Comparison of ENCODE assay signal across 10 mouse cellular contexts in the genomic region with DNA sequence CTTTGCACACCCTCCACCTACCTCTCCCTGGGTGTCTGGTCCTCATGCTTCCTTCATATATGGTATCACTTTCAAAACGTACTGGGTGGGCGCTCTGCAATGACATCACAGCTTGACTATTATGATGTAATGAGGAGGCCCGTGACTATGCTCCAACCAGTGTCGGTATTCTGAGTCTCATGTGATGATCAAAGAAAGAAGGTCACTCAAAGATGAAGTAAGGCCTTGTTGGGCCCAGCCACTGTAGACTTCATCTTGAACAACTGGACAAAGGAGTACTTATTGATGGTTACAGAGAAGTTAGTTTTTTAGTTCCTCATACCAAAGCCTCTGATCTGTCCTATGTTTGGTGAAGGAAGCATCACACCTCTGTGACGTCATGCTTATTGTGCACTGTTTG. TPM values are rescaled to one million over a fixed set of nuclear protein-coding genes. Genes with fewer than 3 reads are reported as not detected.
DNase-seq lines count a peak whose midpoint lies in the region; ATAC-seq lines count a peak whose summit lies in the region.
"Had no signal": no experiment of that assay in that cellular context is flagged by ENCODE, and none has a peak within 500 bp of the region (broad histone marks: within the 10 kb centered on the region; RNA-seq: fewer than 3 reads in every experiment).

Gene Homez (minus strand): TSS at position 101 of the 400 bp plus-strand sequence.

- no peaks in the 10 kb centered on the region for H3K9me3 ChIP-seq in kidney, embryonic 15.5 days (replicated peaks)
- no peaks in the 10 kb centered on the region for H3K9me3 ChIP-seq in forebrain, embryonic 12.5 days
- H3K9me3 ChIP-seq: heart, embryonic 13.5 days had no signal

- no peak for DNase-seq in kidney, postnatal 10 days
- DNase-seq in adrenal gland, postnatal 10 days, result no peak
- DNase-seq in left cerebral cortex, postnatal 25 days (ENCODE audit: low spot score in 2 of 2), result no peak
- DNase-seq in right cerebral cortex, adult 18-20 months, result no peak
- DNase-seq in ovary, postnatal 36 days (ENCODE audit: low spot score), result no peak
- DNase-seq: liver had no signal

- H3K36me3 ChIP-seq in kidney, embryonic 15.5 days, result peaks cover 4% of the 10 kb centered on the region; the same call in 1 of the 2 replicates
- no peaks in the 10 kb centered on the region for H3K36me3 ChIP-seq in forebrain, embryonic 12.5 days (replicated peaks)
- H3K36me3 ChIP-seq: heart, embryonic 13.5 days had no signal

- no peaks in the 10 kb centered on the region; the same call in 1 of the 2 replicates for H3K27me3 ChIP-seq in kidney, embryonic 15.5 days
- H3K27me3 ChIP-seq in forebrain, embryonic 12.5 days, result peaks cover 3% of the 10 kb centered on the region; the same call in 1 of the 2 replicates

- no peak within 1 kb of the TSS for H3K27ac ChIP-seq in kidney, embryonic 15.5 days
- no peak within 1 kb of the TSS for H3K27ac ChIP-seq in forebrain, embryonic 12.5 days
- H3K27ac ChIP-seq: heart, embryonic 13.5 days had no signal

- ATAC-seq in kidney, embryonic 15.5 days (replicated peaks; ENCODE audit: low FRiP score), result no peak
- ATAC-seq in forebrain, embryonic 12.5 days (ENCODE audit: low FRiP score), result no peak
- no peak for ATAC-seq in CD4-positive, CD25-positive, alpha-beta regulatory T cell, adult 4 months

- H3K4me1 ChIP-seq in kidney, embryonic 15.5 days, result peaks cover 6% of the 10 kb centered on the region
- peaks cover 7% of the 10 kb centered on the region for H3K4me1 ChIP-seq in forebrain, embryonic 12.5 days

- intact Hi-C loops in left cerebral cortex, postnatal 25 days (cut with DNase I), result no loop called here

- H3K9ac ChIP-seq in kidney, embryonic 15.5 days, result no peak within 1 kb of the TSS
- H3K9ac ChIP-seq in forebrain, embryonic 12.5 days, result no peak within 1 kb of the TSS
- H3K9ac ChIP-seq: heart, embryonic 13.5 days had no signal

- no peak within 1 kb of the TSS for H3K4me3 ChIP-seq in kidney, embryonic 15.5 days (replicated peaks)
- no peak within 1 kb of the TSS for H3K4me3 ChIP-seq in forebrain, embryonic 12.5 days (replicated peaks)
- H3K4me3 ChIP-seq: heart, embryonic 13.5 days had no signal

- H3K4me2 ChIP-seq in kidney, embryonic 15.5 days, result no peak within 1 kb of the TSS
- H3K4me2 ChIP-seq in forebrain, embryonic 12.5 days, result no peak within 1 kb of the TSS
- H3K4me2 ChIP-seq: heart, embryonic 13.5 days had no signal

- WGBS in kidney, embryonic 15.5 days, result 87% methylated on average over 5 of the region's 5 CpGs
- WGBS in forebrain, embryonic 12.5 days, result 85% methylated on average over 5 of the region's 5 CpGs

RNA-seq across cellular contexts. Expression of gene Homez, which starts in this region (rescaled TPM):
- polyA plus RNA-seq in kidney, embryonic 15.5 days (2015; fragmentation: Nextera tagmentation; extraction: Ambion mirVana), result 18.0 and 18.3 TPM in 2 replicates
- 10 to 100 TPM; 12.2 to 18.1 TPM for total RNA-seq in adrenal gland, postnatal 10 days (2021)
- 13.9 and 18.5 TPM in 2 replicates for polyA plus RNA-seq in forebrain, embryonic 12.5 days (2016; fragmentation: Nextera tagmentation; extraction: Ambion mirVana)
- total RNA-seq in left cerebral cortex, postnatal 25 days (2021), result 10 to 100 TPM; 17.7 to 23.0 TPM
- 1 to 10 TPM; 3.4 to 7.6 TPM for polyA plus RNA-seq in CD4-positive, CD25-positive, alpha-beta regulatory T cell, adult 4 months (2017; shearing (Covaris generic))
